Mouse (Mus musculus) Patski (cell line): Measurements from ENCODE around the gene Rassf5. TPM values are rescaled to one million over a fixed set of nuclear protein-coding genes. Genes with fewer than 3 reads are reported as not detected.
A peak's percentile ranks its signal among the peaks of the same experiment; 100 is the strongest.

Experiments used
- ATAC-seq: fragments of 100-300 bp; one replicate; pipeline ENCODE4 v1.8.0; 2021
- CTCF ChIA-PET: fragments of 350-600 bp; sonication (Branson Sonifier 250); formaldehyde crosslinking; loops from one replicate; lab custom pipeline; 2022; ENCODE audit warnings: inconsistent platforms; lab: Charles Lee
- POLR2A ChIA-PET: fragments of 350-600 bp; sonication (Branson Sonifier 250); formaldehyde crosslinking; loops from one replicate; lab custom pipeline; 2022; ENCODE audit warnings: antibody characterized with exemption, inconsistent platforms; lab: Charles Lee
- DNase-seq: peaks from one replicate; pipeline ENCODE4 v3.0.0-alpha.2; 2011; ENCODE audit warnings: low read depth, low spot score
- H3K27me3 ChIP-seq: fragments of 371-371 bp; one replicate; pipeline ENCODE4 v1.5.1; 2021
- CTCF ChIP-seq: fragments of 100-300 bp; IDR thresholded peaks from one replicate; pipeline ENCODE4 v1.5.1; 2021
- in situ Hi-C: fragments of 300-500 bp; cut with MboI; formaldehyde crosslinking; loops from 3 replicates; pipeline ENCODE4 v1.11.1; 2018; ENCODE audit warnings: low pct_unique_long_range_greater_than_20kb, mixed read lengths
- polyA plus RNA-seq: library from polyadenylated mRNA; unstranded; gene quantifications from one replicate; pipeline ENCODE4 v1.2.3, GENCODE M21; 2021

Gene Rassf5
- polyA plus RNA-seq, 1 experiment from 2014 or later, result 9.5 TPM

DNA sequence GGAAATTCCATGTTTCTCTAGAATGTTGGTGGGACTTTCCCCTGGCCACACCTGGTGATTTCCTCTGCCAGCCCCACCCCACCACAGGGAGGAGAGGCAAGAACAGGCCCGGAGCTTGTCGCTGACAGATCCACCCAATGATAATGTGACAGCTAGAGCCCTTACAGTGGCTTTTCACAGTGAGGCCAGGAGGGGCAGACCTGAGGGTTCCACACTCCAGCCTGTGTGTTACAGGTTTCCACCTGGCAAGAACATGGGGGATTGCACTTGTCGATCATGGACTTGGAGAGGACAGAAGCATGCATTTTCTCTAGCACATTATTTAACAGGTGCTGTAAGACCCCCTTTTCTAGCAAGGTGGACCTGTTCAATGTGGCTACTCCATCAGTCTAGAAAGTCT, 35.2 kb upstream of the Rassf5 start:
- ChIA-PET CTCF (no interaction called here), POLR2A (no interaction called here)
- no peak for TF ChIP-seq CTCF
- no peaks in the 10 kb centered on the region for H3K27me3 ChIP-seq
- ATAC-seq, result no peak
- no peak for DNase-seq
- in situ Hi-C loops, result no loop called here

- peak; percentile 67 for ATAC-seq
Observed at GRCm38 (mm10) chr1:131279456-131279776, 34.4 kb upstream of the Rassf5 start, which contains the start of gene Ikbke. TSS of gene Ikbke (minus strand) at chr1:131279606.

DNA sequence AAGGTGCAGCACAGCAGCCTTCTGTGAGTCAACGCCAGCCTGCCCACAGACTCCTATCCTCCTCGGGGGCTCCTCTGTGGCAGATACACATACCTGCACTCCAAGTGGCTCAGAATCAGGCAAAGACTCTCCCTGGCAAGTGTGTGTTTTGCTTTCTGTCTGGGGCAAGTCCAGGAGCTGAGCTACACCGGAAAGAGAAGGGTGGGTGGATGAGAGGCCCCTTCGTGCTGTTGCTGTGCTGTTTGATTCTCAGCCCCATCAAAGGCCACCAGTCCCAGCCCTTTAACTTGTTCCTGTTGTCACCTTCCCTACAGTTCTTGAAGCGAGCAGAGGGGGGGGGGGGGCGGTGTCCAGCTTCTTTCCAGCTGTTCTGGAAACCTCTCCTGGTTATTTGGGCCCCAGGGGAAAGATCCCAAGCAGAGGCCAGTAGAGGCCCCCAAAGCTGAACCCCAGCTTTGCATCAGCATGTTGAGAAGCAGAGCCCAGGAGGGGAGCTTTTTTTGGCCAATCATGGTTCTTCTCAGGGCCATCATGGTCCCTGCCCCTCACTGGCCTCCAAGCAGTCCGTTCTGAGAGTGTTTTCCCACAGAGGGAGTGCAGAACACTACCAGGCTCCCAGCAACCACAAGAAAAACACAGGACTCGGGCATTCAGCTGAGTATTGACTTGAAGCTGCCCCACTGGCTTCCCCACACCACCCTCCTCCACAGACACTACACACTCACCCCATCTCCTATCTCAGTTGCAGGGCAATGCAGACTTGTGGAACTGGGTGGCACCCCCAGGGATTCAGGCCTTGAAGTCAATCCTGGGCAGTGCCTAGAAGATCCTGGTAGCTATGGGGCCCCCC, 33.8 kb upstream of the Rassf5 start:
- POLR2A ChIA-PET, result interaction anchor here (0.8 kb wide), 1 partner anchor 9 kb away, joined by 3 read pairs; no protein-coding TSS in a partner anchor
- in situ Hi-C loops, result no loop called here
- no peak for TF ChIP-seq CTCF
- CTCF ChIA-PET, result interaction anchor here (1.1 to 1.4 kb wide), 3 partner anchors 9 to 276 kb away, joined by 3 to 4 read pairs (median 3); no protein-coding TSS in a partner anchor
- no peaks in the 10 kb centered on the region for H3K27me3 ChIP-seq
- DNase-seq, result no peak
- ATAC-seq, result peak; percentile 49

More at GRCm38 (mm10) chr1:131279456-131279776, 34.4 kb upstream of the Rassf5 start, which contains the start of gene Ikbke:
- ChIA-PET POLR2A (no interaction called here), CTCF (interaction anchor here (1.1 kb wide), 1 partner anchor 116 kb away, joined by 3 read pairs; no protein-coding TSS in a partner anchor)
- no peak for TF ChIP-seq CTCF
- no peak for DNase-seq
- in situ Hi-C loops, result no loop called here
- H3K27me3 ChIP-seq, result no peaks in the 10 kb centered on the region

- in situ Hi-C loops, result no loop called here
- ChIA-PET POLR2A (no interaction called here), CTCF (no interaction called here)
- ATAC-seq (no peak), DNase-seq (no peak)
- H3K27me3 ChIP-seq, result no peaks in the 10 kb centered on the region
- TF ChIP-seq CTCF, result no peak
Observed at GRCm38 (mm10) chr1:131276831-131277230, 31.8 kb upstream of the Rassf5 start.

GRCm38 (mm10) chr1:131275577-131275976, 30.5 kb upstream of the Rassf5 start:
- CTCF ChIA-PET, result interaction anchor here (0.7 kb wide), 1 partner anchor 14 kb away, joined by 3 read pairs; no protein-coding TSS in a partner anchor
- in situ Hi-C loops, result no loop called here
- H3K27me3 ChIP-seq, result no peaks in the 10 kb centered on the region
- DNase-seq (no peak), ATAC-seq (no peak)
- POLR2A ChIA-PET, result no interaction called here
- TF ChIP-seq CTCF, result no peak

GRCm38 (mm10) chr1:131274725-131275539, 29.9 kb upstream of the Rassf5 start:
- no peak for TF ChIP-seq CTCF

DNA sequence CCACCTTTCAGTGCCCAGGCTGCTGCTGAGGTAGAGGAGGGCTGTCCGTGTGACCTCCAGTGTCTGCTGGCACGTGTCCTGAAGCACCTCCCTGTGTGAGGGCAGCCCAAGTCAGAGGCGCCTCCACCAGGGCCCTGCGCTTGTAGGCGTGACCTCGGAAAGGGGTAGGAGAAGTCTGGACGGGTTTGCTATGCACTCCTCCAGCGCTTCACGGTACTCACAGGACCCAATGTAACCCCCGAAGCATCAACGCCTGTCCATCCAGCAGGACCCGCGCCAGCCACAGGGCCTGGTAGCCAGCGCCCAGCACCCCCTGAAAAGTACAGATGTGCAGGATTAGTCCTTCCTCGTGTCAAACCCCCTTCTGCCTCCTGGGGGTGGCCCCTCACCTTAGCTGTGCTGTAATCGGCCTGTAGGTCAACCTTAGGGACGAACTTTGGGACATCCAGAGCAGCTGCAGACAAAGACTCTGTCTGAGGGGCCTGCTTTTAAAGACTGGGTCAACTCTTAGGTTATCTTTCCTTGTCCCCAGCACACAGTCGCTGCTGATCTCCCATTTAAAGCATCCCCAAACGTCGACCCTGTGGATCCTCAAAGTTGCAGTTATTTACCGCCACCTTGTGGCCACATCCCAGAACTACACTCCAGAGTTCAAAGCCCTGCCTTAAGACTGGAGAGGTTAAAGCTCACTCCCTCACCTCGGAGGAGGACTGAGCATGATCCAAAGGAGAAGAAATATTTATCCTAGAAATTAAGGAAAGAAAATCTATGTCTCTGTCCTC, 24.9 kb upstream of the Rassf5 start:
- CTCF ChIA-PET, result interaction anchor here (0.6 to 4.1 kb wide), 7 partner anchors 9 to 154 kb away, joined by 3 to 19 read pairs (median 4); no protein-coding TSS in a partner anchor
- DNase-seq, result no peak
- ATAC-seq, result peak; percentile 22
- in situ Hi-C loops, result loop anchor here (5.0 to 25.0 kb wide), 4 partner anchors 215 to 708 kb away; no protein-coding TSS in a partner anchor
- H3K27me3 ChIP-seq, result no peaks in the 10 kb centered on the region
- no peak for TF ChIP-seq CTCF
- POLR2A ChIA-PET, result no interaction called here

More at GRCm38 (mm10) chr1:131274725-131275539, 29.9 kb upstream of the Rassf5 start:
- no peaks in the 10 kb centered on the region for H3K27me3 ChIP-seq
- ChIA-PET POLR2A (no interaction called here), CTCF (no interaction called here)
- ATAC-seq (no peak), DNase-seq (no peak)
- in situ Hi-C loops, result loop anchor here (5.0 to 25.0 kb wide), 2 partner anchors 393 to 713 kb away; no protein-coding TSS in a partner anchor

GRCm38 (mm10) chr1:131268776-131269175, 23.7 kb upstream of the Rassf5 start:
- no peak for ATAC-seq
- TF ChIP-seq CTCF, result no peak
- no peaks in the 10 kb centered on the region for H3K27me3 ChIP-seq
- ChIA-PET CTCF (interaction anchor here (1.1 kb wide), 1 partner anchor 87 kb away, joined by 4 read pairs; no protein-coding TSS in a partner anchor), POLR2A (no interaction called here)
- DNase-seq, result no peak
- in situ Hi-C loops, result loop anchor here (10.0 to 25.0 kb wide), 3 partner anchors 214 to 706 kb away; no protein-coding TSS in a partner anchor

GRCm38 (mm10) chr1:131263905-131264304, 18.8 kb upstream of the Rassf5 start:
- in situ Hi-C loops, result loop anchor here (5.0 to 25.0 kb wide), 4 partner anchors 82 to 702 kb away; no protein-coding TSS in a partner anchor
- ATAC-seq, result no peak
- ChIA-PET POLR2A (no interaction called here), CTCF (no interaction called here)
- DNase-seq, result no peak
- H3K27me3 ChIP-seq, result no peaks in the 10 kb centered on the region
- no peak for TF ChIP-seq CTCF
